Comparison of ENCODE assay signal across 15 mouse cellular contexts in genomic region chr14:24216064-24216463, GRCm38 (mm10). TPM values are rescaled to one million over a fixed set of nuclear protein-coding genes. Genes with fewer than 3 reads are reported as not detected.
DNase-seq lines count a peak whose midpoint lies in the region; ATAC-seq lines count a peak whose summit lies in the region.
"Had no signal": no experiment of that assay in that cellular context is flagged by ENCODE, and none has a peak within 500 bp of the region (broad histone marks: within the 10 kb centered on the region; RNA-seq: fewer than 3 reads in every experiment).

No protein-coding gene starts in this region.

- WGBS in kidney, embryonic 15.5 days: 27% methylated on average over 4 of the region's 4 CpGs
- WGBS in stomach, embryonic 14.5 days: 60% methylated on average over 4 of the region's 4 CpGs

- peak; percentile 57 for ATAC-seq in kidney, embryonic 15.5 days (replicated peaks; ENCODE audit: low FRiP score)
- ATAC-seq in stomach, embryonic 14.5 days (ENCODE audit: insufficient number of reproducible peaks, insufficient read depth, low FRiP score, low read depth): peak; percentile 30; the same call in 1 of the 2 replicates
- ATAC-seq in inflammation-experienced regulatory T-cells, adult 6 months: no peak
- ATAC-seq: midbrain, embryonic 16.5 days; Patski had no signal

- no peaks in the 10 kb centered on the region for H3K9me3 ChIP-seq in kidney, embryonic 15.5 days (replicated peaks)
- H3K9me3 ChIP-seq in stomach, embryonic 14.5 days (ENCODE audit: control insufficient read depth, low read depth, low read length): no peaks in the 10 kb centered on the region
- H3K9me3 ChIP-seq: heart, embryonic 15.5 days; neural tube, embryonic 13.5 days had no signal

- H3K36me3 ChIP-seq in kidney, embryonic 15.5 days: no peaks in the 10 kb centered on the region
- H3K36me3 ChIP-seq in stomach, embryonic 14.5 days (ENCODE audit: control insufficient read depth, insufficient read depth, low read length): no peaks in the 10 kb centered on the region
- H3K36me3 ChIP-seq: heart, embryonic 15.5 days; neural tube, embryonic 13.5 days had no signal

- no peak overlapping the region for H3K4me2 ChIP-seq in kidney, embryonic 15.5 days
- no peak overlapping the region for H3K4me2 ChIP-seq in stomach, embryonic 14.5 days (replicated peaks; ENCODE audit: low read depth, low read length)
- H3K4me2 ChIP-seq: heart, embryonic 15.5 days; neural tube, embryonic 13.5 days had no signal

- H3K27me3 ChIP-seq in kidney, embryonic 15.5 days: no peaks in the 10 kb centered on the region
- no peaks in the 10 kb centered on the region for H3K27me3 ChIP-seq in stomach, embryonic 14.5 days (ENCODE audit: control insufficient read depth, insufficient read depth, low read length)
- H3K27me3 ChIP-seq: heart, embryonic 15.5 days; neural tube, embryonic 13.5 days; Patski had no signal

- peak; percentile 35 to 49 for DNase-seq in lung, adult 18-20 months
- DNase-seq in lung, postnatal 4 days: no peak
- peak; percentile 55 for DNase-seq in forelimb bud, embryonic 11.5 days (ENCODE audit: low read depth, low spot score)
- no peak for DNase-seq in right cerebral cortex, postnatal 25 days
- no peak for DNase-seq in layer of hippocampus, postnatal 10 days (ENCODE audit: low spot score in 2 of 2)
- DNase-seq: adrenal gland, adult 2 months; cerebellum, postnatal 36 days; gastrocnemius, postnatal 10 days had no signal

- no peak overlapping the region for H3K4me3 ChIP-seq in kidney, embryonic 15.5 days (replicated peaks)
- H3K4me3 ChIP-seq in stomach, embryonic 14.5 days (ENCODE audit: low read depth, low read length): no peak overlapping the region
- H3K4me3 ChIP-seq: heart, embryonic 15.5 days; neural tube, embryonic 13.5 days had no signal

- peaks cover 64% of the 10 kb centered on the region for H3K4me1 ChIP-seq in kidney, embryonic 15.5 days
- H3K4me1 ChIP-seq in stomach, embryonic 14.5 days (ENCODE audit: control insufficient read depth, insufficient read depth, low read length): peaks cover 31% of the 10 kb centered on the region

- peak overlapping the region; percentile 75 for H3K27ac ChIP-seq in kidney, embryonic 15.5 days
- no peak overlapping the region for H3K27ac ChIP-seq in stomach, embryonic 14.5 days (ENCODE audit: low read length)
- H3K27ac ChIP-seq: heart, embryonic 15.5 days; neural tube, embryonic 13.5 days had no signal

- H3K9ac ChIP-seq in kidney, embryonic 15.5 days: no peak overlapping the region
- H3K9ac ChIP-seq in stomach, embryonic 14.5 days (replicated peaks; ENCODE audit: low read depth, low read length): no peak overlapping the region
- H3K9ac ChIP-seq: heart, embryonic 15.5 days; neural tube, embryonic 13.5 days had no signal

RNA-seq across cellular contexts. Expression of gene Dlg5, which starts 29.7 kb away (rescaled TPM):
- 14.5 and 18.6 TPM in 2 replicates for polyA plus RNA-seq in kidney, embryonic 15.5 days (2015; fragmentation: Nextera tagmentation; extraction: Ambion mirVana)
- polyA plus RNA-seq in stomach, embryonic 14.5 days (2014; fragmentation: Nextera tagmentation; extraction: Ambion mirVana): 31.5 and 33.6 TPM in 2 replicates
- under 1 TPM in 2 of 3 experiments, not detected in 1; 0.62 TPM for polyA plus RNA-seq in inflammation-experienced regulatory T-cells, adult 6 months (2017; shearing (Covaris generic))
- total RNA-seq in layer of hippocampus, postnatal 10 days (2021): 10 to 100 TPM; 62.2 to 66.0 TPM

Comparison
In these comparisons a context has a peak if more than half of its experiments do, and no peak if none do; other contexts are left out.
1. DNase-seq: peak in lung, adult 18-20 months (2 of 2) and forelimb bud, embryonic 11.5 days (single experiment); none in lung, postnatal 4 days (0 of 2), right cerebral cortex, postnatal 25 days (single experiment) and layer of hippocampus, postnatal 10 days (0 of 2).